Mouse (Mus musculus): ENCODE data around the gene Gfy. TPM values are rescaled to one million over a fixed set of nuclear protein-coding genes. Genes with fewer than 3 reads are reported as not detected.

Gene Gfy
- total and polyA plus RNA-seq, 3 experiments, result not detected

DNA sequence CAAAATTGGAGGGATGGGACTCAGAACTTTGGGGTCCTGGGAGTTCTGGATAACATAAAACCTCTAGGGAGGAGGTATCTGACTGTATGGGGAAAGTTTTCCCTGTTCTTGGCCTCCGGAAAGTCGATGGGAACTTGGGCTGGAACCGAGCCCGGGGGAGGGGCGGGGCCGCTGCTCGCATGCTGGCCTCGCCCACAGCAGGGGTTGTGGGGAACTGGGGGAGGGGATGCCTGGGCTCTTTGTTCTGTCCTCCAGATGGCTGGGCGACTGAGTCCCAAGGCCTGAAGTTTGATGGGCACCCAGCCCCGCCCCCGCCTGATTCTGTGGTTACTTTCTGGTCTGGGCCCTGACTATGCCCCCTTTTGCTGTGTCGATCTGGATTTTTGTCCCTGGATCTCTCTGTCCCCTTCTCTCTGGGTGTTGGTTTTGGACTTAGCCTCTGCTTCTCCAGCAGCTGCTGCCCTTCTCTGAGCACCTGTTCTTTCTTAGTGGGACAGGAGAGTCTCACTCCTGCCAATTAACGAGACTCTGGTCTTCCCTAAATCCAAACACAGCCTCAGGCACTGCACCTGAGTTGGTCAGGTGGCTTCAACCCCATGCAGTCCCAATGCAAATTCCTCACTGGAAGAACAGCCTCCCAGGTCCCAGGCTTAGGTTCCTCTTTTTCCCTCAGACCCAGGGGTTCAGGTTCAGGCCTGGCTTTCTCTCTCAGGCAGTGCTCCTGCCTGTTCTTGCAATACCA, 37.2 kb upstream of the Gfy start:
- Histone ChIP-seq H3K9ac (ENCODE audit: low read depth, low read length) (peak overlapping the region; percentile 77), H3K36me3 (ENCODE audit: control insufficient read depth, insufficient read depth, low read length) (no peaks in the 10 kb centered on the region), H3K79me2 (replicated peaks; ENCODE audit: control insufficient read depth, insufficient read depth, low read length) (no peaks in the 10 kb centered on the region), H3K27ac (peak overlapping the region; percentile 61), H3K4me3 (peak overlapping the region; percentile 55), H3K4me1 (ENCODE audit: control insufficient read depth, insufficient read depth, low read length) (peaks cover 2% of the 10 kb centered on the region), H3K27me3 (ENCODE audit: control insufficient read depth, insufficient read depth, low read length) (no peaks in the 10 kb centered on the region; the same call in 1 of the 2 replicates)
- DNase-seq, result peak; percentile 72 to 76
- WGBS, result 8% methylated on average over 13 of the region's 13 CpGs
- no peak for TF ChIP-seq POLR2A (IDR thresholded peaks at IDR 0.05; ENCODE audit: insufficient read depth, low read depth, low read length)
- TF ChIP-seq CTCF (IDR thresholded peaks at IDR 0.05), result no peak
- no peak for TF ChIP-seq EP300 (IDR thresholded peaks at IDR 0.05; ENCODE audit: insufficient read depth, low read depth, low read length)
- intact Hi-C loops (cut with DNase I), result no loop called here

- no peak for TF ChIP-seq POLR2A (IDR thresholded peaks at IDR 0.05; ENCODE audit: insufficient read depth, low read depth, low read length)
- no peak for TF ChIP-seq EP300 (IDR thresholded peaks at IDR 0.05; ENCODE audit: insufficient read depth, low read depth, low read length)
- no peak for TF ChIP-seq CTCF (IDR thresholded peaks at IDR 0.05)
- intact Hi-C loops (cut with DNase I), result no loop called here
- Histone ChIP-seq H3K27ac (peak within 1 kb of the TSS; percentile 61), H3K27me3 (ENCODE audit: control insufficient read depth, insufficient read depth, low read length) (no peaks in the 10 kb centered on the region; the same call in 1 of the 2 replicates), H3K79me2 (replicated peaks; ENCODE audit: control insufficient read depth, insufficient read depth, low read length) (no peaks in the 10 kb centered on the region), H3K4me3 (peak within 1 kb of the TSS; percentile 55), H3K4me1 (ENCODE audit: control insufficient read depth, insufficient read depth, low read length) (peaks cover 2% of the 10 kb centered on the region), H3K9ac (ENCODE audit: low read depth, low read length) (peak within 1 kb of the TSS; percentile 77), H3K36me3 (ENCODE audit: control insufficient read depth, insufficient read depth, low read length) (no peaks in the 10 kb centered on the region)
- WGBS, result under 1% methylated on average over 55 of the region's 55 CpGs
- peak; percentile 67 to 70 for DNase-seq
Measured at GRCm38 (mm10) chr7:45215673-45216441, 36.5 kb upstream of the Gfy start, which contains the start of gene Tead2. Tead2 (plus strand) TSS chr7:45215753.

- intact Hi-C loops (cut with DNase I), result no loop called here
- Histone ChIP-seq H3K79me2 (replicated peaks; ENCODE audit: control insufficient read depth, insufficient read depth, low read length) (no peaks in the 10 kb centered on the region), H3K4me1 (ENCODE audit: control insufficient read depth, insufficient read depth, low read length) (no peaks in the 10 kb centered on the region), H3K27me3 (ENCODE audit: control insufficient read depth, insufficient read depth, low read length) (no peaks in the 10 kb centered on the region; the same call in 1 of the 2 replicates), H3K27ac (no peak overlapping the region), H3K9ac (ENCODE audit: low read depth, low read length) (no peak overlapping the region), H3K36me3 (ENCODE audit: control insufficient read depth, insufficient read depth, low read length) (no peaks in the 10 kb centered on the region), H3K4me3 (no peak overlapping the region)
- no peak for DNase-seq
- no peak for TF ChIP-seq CTCF (IDR thresholded peaks at IDR 0.05)
- no peak for TF ChIP-seq EP300 (IDR thresholded peaks at IDR 0.05; ENCODE audit: insufficient read depth, low read depth, low read length)
- no peak for TF ChIP-seq POLR2A (IDR thresholded peaks at IDR 0.05; ENCODE audit: insufficient read depth, low read depth, low read length)
- 89% methylated on average over 5 of the region's 5 CpGs for WGBS
Measured at GRCm38 (mm10) chr7:45213708-45214107, 34.3 kb upstream of the Gfy start.

GRCm38 (mm10) chr7:45212356-45212755, 33.0 kb upstream of the Gfy start:
- intact Hi-C loops (cut with DNase I), result no loop called here
- TF ChIP-seq CTCF (IDR thresholded peaks at IDR 0.05) (no peak), EP300 (IDR thresholded peaks at IDR 0.05; ENCODE audit: insufficient read depth, low read depth, low read length) (no peak), POLR2A (IDR thresholded peaks at IDR 0.05; ENCODE audit: insufficient read depth, low read depth, low read length) (no peak)
- no peak overlapping the region for H3K27ac ChIP-seq
- no peak for DNase-seq
- no peaks in the 10 kb centered on the region; the same call in 1 of the 2 replicates for H3K27me3 ChIP-seq (ENCODE audit: control insufficient read depth, insufficient read depth, low read length)
- H3K36me3 ChIP-seq (ENCODE audit: control insufficient read depth, insufficient read depth, low read length), result no peaks in the 10 kb centered on the region
- no peaks in the 10 kb centered on the region for H3K79me2 ChIP-seq (replicated peaks; ENCODE audit: control insufficient read depth, insufficient read depth, low read length)
- H3K9ac ChIP-seq (ENCODE audit: low read depth, low read length), result no peak overlapping the region
- no peak overlapping the region for H3K4me3 ChIP-seq
- no peaks in the 10 kb centered on the region for H3K4me1 ChIP-seq (ENCODE audit: control insufficient read depth, insufficient read depth, low read length)
- 58% methylated on average over 7 of the region's 7 CpGs for WGBS

GRCm38 (mm10) chr7:45211851-45212251, 32.5 kb upstream of the Gfy start, which contains the start of gene Dkkl1:
Dkkl1 (minus strand) TSS chr7:45212147.
- Histone ChIP-seq H3K9ac (ENCODE audit: low read depth, low read length) (no peak within 1 kb of the TSS), H3K4me1 (ENCODE audit: control insufficient read depth, insufficient read depth, low read length) (no peaks in the 10 kb centered on the region), H3K27me3 (ENCODE audit: control insufficient read depth, insufficient read depth, low read length) (no peaks in the 10 kb centered on the region; the same call in 1 of the 2 replicates), H3K4me3 (no peak within 1 kb of the TSS), H3K27ac (no peak within 1 kb of the TSS), H3K79me2 (replicated peaks; ENCODE audit: control insufficient read depth, insufficient read depth, low read length) (no peaks in the 10 kb centered on the region), H3K36me3 (ENCODE audit: control insufficient read depth, insufficient read depth, low read length) (no peaks in the 10 kb centered on the region)
- WGBS, result 7% methylated on average over 17 of the region's 17 CpGs
- intact Hi-C loops (cut with DNase I), result no loop called here
- DNase-seq, result no peak
- TF ChIP-seq EP300 (IDR thresholded peaks at IDR 0.05; ENCODE audit: insufficient read depth, low read depth, low read length) (no peak), POLR2A (IDR thresholded peaks at IDR 0.05; ENCODE audit: insufficient read depth, low read depth, low read length) (no peak), CTCF (IDR thresholded peaks at IDR 0.05) (no peak)

Data from heart, adult 2 months (tissue).